Mouse (Mus musculus) CH12.LX (cell line): ENCODE data around the gene Tex35. TPM values are rescaled to one million over a fixed set of nuclear protein-coding genes. Genes with fewer than 3 reads are reported as not detected.

Experiments used
- DNase-seq: peaks from one replicate; pipeline ENCODE4 v3.0.0-alpha.2; 2013; ENCODE audit errors: extremely low read depth
- H3K27ac ChIP-seq: 2 replicates; pipeline ENCODE4 v1.5.1; 2012; ENCODE audit warnings: low read depth, mild to moderate bottlenecking, control low read depth, moderate library complexity; ENCODE audit not compliant: insufficient read depth
- H3K27me3 ChIP-seq: replicated peaks from 2 replicates; pipeline ENCODE3; 2012; ENCODE audit warnings: inconsistent platforms
- H3K36me3 ChIP-seq, 2 experiments: replicated peaks in 1 of 2; 2 replicates each; pipeline versions ENCODE3 to v1.6.1; 2012; ENCODE audit warnings: inconsistent platforms in 1 of 2, low read length in 1 of 2, mild to moderate bottlenecking in 1 of 2, mixed read lengths in 1 of 2, moderate library complexity in 1 of 2; ENCODE audit not compliant: control insufficient read depth in 1 of 2, insufficient read depth in 1 of 2
- H3K4me1 ChIP-seq, 2 experiments: 2 replicates each; pipeline ENCODE4 v1.6.1; 2012; ENCODE audit warnings: inconsistent platforms in 1 of 2, moderate library complexity in 1 of 2; ENCODE audit not compliant: insufficient read depth in 2 of 2, control insufficient read depth in 1 of 2
- H3K4me2 ChIP-seq: 2 replicates; pipeline ENCODE4 v1.6.1; 2012; ENCODE audit warnings: low read depth, mild to moderate bottlenecking, control low read depth; ENCODE audit not compliant: poor library complexity, insufficient read depth, severe bottlenecking
- H3K4me3 ChIP-seq, 3 experiments: fragments of 150-350 bp in 1 of 3; sonication (generic) in 1 of 3; replicated peaks in 1 of 3; 2 replicates each; pipeline versions ENCODE3 to v1.5.1; 2011 to 2012; ENCODE audit warnings: low read depth in 2 of 3, low read length in 2 of 3, mild to moderate bottlenecking in 2 of 3, moderate library complexity in 2 of 3, control low read depth in 1 of 3, improper control_type of control experiment in 1 of 3, inconsistent platforms in 1 of 3, mixed read lengths in 1 of 3; ENCODE audit not compliant: poor library complexity in 1 of 3
- H3K79me2 ChIP-seq: replicated peaks from 2 replicates; pipeline ENCODE4 v1.6.1; 2012; ENCODE audit warnings: mild to moderate bottlenecking, moderate library complexity; ENCODE audit not compliant: control insufficient read depth, poor library complexity, insufficient read depth, severe bottlenecking; ENCODE audit errors: extremely low read depth
- H3K9ac ChIP-seq: 2 replicates; pipeline ENCODE4 v1.6.1; 2012; ENCODE audit warnings: low read depth, mild to moderate bottlenecking, control low read depth, moderate library complexity; ENCODE audit not compliant: insufficient read depth
- H3K9me3 ChIP-seq: replicated peaks from 2 replicates; pipeline ENCODE3; 2012; ENCODE audit warnings: low read length, inconsistent platforms, mixed read lengths
- BHLHE40 ChIP-seq: IDR thresholded peaks from 2 replicates; pipeline ENCODE4 v1.6.1; 2011; ENCODE audit warnings: mild to moderate bottlenecking, low read depth, low read length, improper control_type of control experiment
- CHD1 ChIP-seq: IDR thresholded peaks from 2 replicates; pipeline ENCODE4 v1.6.1; 2012; ENCODE audit warnings: low read depth, low read length, improper control_type of control experiment, inconsistent platforms
- CTCF ChIP-seq, 2 experiments: IDR thresholded peaks in 1 of 2; conservative IDR thresholded peaks in 1 of 2; 2 replicates each; pipeline ENCODE4 v1.5.1; 2011 to 2012; ENCODE audit warnings: low read depth in 2 of 2, low read length in 2 of 2, improper control_type of control experiment in 1 of 2, inconsistent platforms in 1 of 2, mild to moderate bottlenecking in 1 of 2, moderate library complexity in 1 of 2
- EP300 ChIP-seq: IDR thresholded peaks from 2 replicates; pipeline ENCODE4 v1.6.1; 2011; ENCODE audit warnings: low read length, improper control_type of control experiment
- ETS1 ChIP-seq: conservative IDR thresholded peaks from 2 replicates; pipeline ENCODE4 v1.6.1; 2012; ENCODE audit warnings: low read depth, mild to moderate bottlenecking, inconsistent platforms, low read length, improper control_type of control experiment, moderate library complexity
- GABPA ChIP-seq: IDR thresholded peaks from 2 replicates; pipeline ENCODE4 v1.6.1; 2012; ENCODE audit warnings: low read depth, low read length, improper control_type of control experiment, inconsistent platforms; ENCODE audit not compliant: insufficient replicate concordance
- IRF4 ChIP-seq: IDR thresholded peaks from 2 replicates; pipeline ENCODE4 v1.6.1; 2014; ENCODE audit warnings: low read depth, mild to moderate bottlenecking, inconsistent platforms, low read length, improper control_type of control experiment
- JUN ChIP-seq: IDR thresholded peaks from 2 replicates; pipeline ENCODE4 v1.6.1; 2011; ENCODE audit warnings: low read depth, mild to moderate bottlenecking, low read length, improper control_type of control experiment, moderate library complexity; ENCODE audit not compliant: insufficient read depth
- JUND ChIP-seq: conservative IDR thresholded peaks from 2 replicates; pipeline ENCODE4 v1.6.1; 2011; ENCODE audit warnings: low read depth, low read length, improper control_type of control experiment
- KAT2A ChIP-seq: IDR thresholded peaks from 2 replicates; pipeline ENCODE4 v1.6.1; 2012; ENCODE audit warnings: low read length, improper control_type of control experiment, inconsistent platforms; ENCODE audit not compliant: insufficient replicate concordance
- MAFK ChIP-seq: IDR thresholded peaks from 2 replicates; pipeline ENCODE4 v1.6.1; 2011; ENCODE audit warnings: low read length, improper control_type of control experiment; ENCODE audit not compliant: insufficient replicate concordance
- MAX ChIP-seq: IDR thresholded peaks from 2 replicates; pipeline ENCODE4 v1.6.1; 2011; ENCODE audit warnings: low read length, improper control_type of control experiment
- MAZ ChIP-seq: IDR thresholded peaks from 2 replicates; pipeline ENCODE4 v1.6.1; 2012; ENCODE audit warnings: low read depth, mild to moderate bottlenecking, inconsistent platforms, low read length, improper control_type of control experiment, moderate library complexity
- MEF2A ChIP-seq: IDR thresholded peaks from 2 replicates; pipeline ENCODE4 v1.6.1; 2014; ENCODE audit warnings: low read depth, mild to moderate bottlenecking, inconsistent platforms, low read length, improper control_type of control experiment, borderline replicate concordance
- MXI1 ChIP-seq: IDR thresholded peaks from 2 replicates; pipeline ENCODE4 v1.6.1; 2011; ENCODE audit warnings: mild to moderate bottlenecking, low read depth, low read length, improper control_type of control experiment
- MYC ChIP-seq: IDR thresholded peaks from 2 replicates; pipeline ENCODE4 v1.6.1; 2011; ENCODE audit warnings: low read depth, mild to moderate bottlenecking, improper control_type of control experiment, low read length
- NELFE ChIP-seq: IDR thresholded peaks from 2 replicates; pipeline ENCODE4 v1.6.1; 2011; ENCODE audit warnings: low read depth, low read length, improper control_type of control experiment
- PAX5 ChIP-seq: IDR thresholded peaks from 2 replicates; pipeline ENCODE4 v1.6.1; 2012; ENCODE audit warnings: low read length, inconsistent platforms, mixed read lengths
- POLR2A ChIP-seq: IDR thresholded peaks from 2 replicates; pipeline ENCODE4 v1.6.1; 2011; ENCODE audit warnings: low read depth, mild to moderate bottlenecking, improper control_type of control experiment, low read length
- RAD21 ChIP-seq: IDR thresholded peaks from 2 replicates; pipeline ENCODE4 v1.6.1; 2011; ENCODE audit warnings: low read depth, mild to moderate bottlenecking, low read length, improper control_type of control experiment, moderate library complexity
- SIN3A ChIP-seq: IDR thresholded peaks from 2 replicates; pipeline ENCODE4 v1.6.1; 2012; ENCODE audit warnings: low read length, improper control_type of control experiment, inconsistent platforms
- SMC3 ChIP-seq: IDR thresholded peaks from 2 replicates; pipeline ENCODE4 v1.6.1; 2011; ENCODE audit warnings: low read depth, low read length, improper control_type of control experiment
- TBP ChIP-seq: conservative IDR thresholded peaks from 2 replicates; pipeline ENCODE4 v1.6.1; 2011; ENCODE audit warnings: low read depth, low read length, improper control_type of control experiment
- TCF12 ChIP-seq: IDR thresholded peaks from 2 replicates; pipeline ENCODE4 v1.6.1; 2014; ENCODE audit warnings: low read depth, mild to moderate bottlenecking, inconsistent platforms, low read length, improper control_type of control experiment
- UBTF ChIP-seq: IDR thresholded peaks from 2 replicates; pipeline ENCODE4 v1.6.1; 2012; ENCODE audit warnings: low read depth, mild to moderate bottlenecking, inconsistent platforms, low read length, improper control_type of control experiment, moderate library complexity
- USF1 ChIP-seq: IDR thresholded peaks from 2 replicates; pipeline ENCODE4 v1.6.1; 2014; ENCODE audit warnings: low read depth, mild to moderate bottlenecking, inconsistent platforms, low read length, improper control_type of control experiment
- USF2 ChIP-seq: conservative IDR thresholded peaks from 2 replicates; pipeline ENCODE4 v1.6.1; 2011; ENCODE audit warnings: low read depth, low read length, improper control_type of control experiment
- ZC3H11A ChIP-seq: IDR thresholded peaks from 2 replicates; pipeline ENCODE4 v1.6.1; 2012; ENCODE audit warnings: low read depth, mild to moderate bottlenecking, inconsistent platforms, low read length, improper control_type of control experiment
- ZKSCAN1 ChIP-seq: IDR thresholded peaks from 2 replicates; pipeline ENCODE4 v1.6.1; 2012; ENCODE audit warnings: low read depth, inconsistent platforms, low read length, improper control_type of control experiment, borderline replicate concordance
- ZMIZ1 ChIP-seq: IDR thresholded peaks from 2 replicates; pipeline ENCODE4 v1.6.1; 2012; ENCODE audit warnings: low read depth, mild to moderate bottlenecking, inconsistent platforms, low read length, improper control_type of control experiment
- ZNF384 ChIP-seq: IDR thresholded peaks from 2 replicates; pipeline ENCODE4 v1.6.1; 2012; ENCODE audit warnings: low read depth, low read length, improper control_type of control experiment, inconsistent platforms
- dilution Hi-C: fragments of 300-500 bp; cut with MboI; formaldehyde crosslinking; loops from 2 replicates; pipeline ENCODE4 v1.14.3; 2020; ENCODE audit warnings: low sequenced_read_pairs; ENCODE audit not compliant: extremely low pct_unique_long_range_greater_than_20kb, extremely low pct_ligation_motif_present
- in situ Hi-C: fragments of 300-500 bp; cut with MboI; formaldehyde crosslinking; loops from 3 replicates; pipeline ENCODE4 v1.14.3; 2019; ENCODE audit warnings: low sequenced_read_pairs, low pct_ligation_motif_present, low pct_unique_long_range_greater_than_20kb, mixed read lengths
- polyA plus RNA-seq: library from polyadenylated mRNA; unstranded; fragments of >175 nt; gene quantifications from 2 replicates; pipeline ENCODE4 v1.2.1, GENCODE M21; 2012; ENCODE audit warnings: low read depth; ENCODE audit not compliant: insufficient read length
- total RNA-seq, 2 experiments: library from RNA; depleted of rRNA; stranded (reverse); fragments of 300-350 nt in 1 of 2; fragments of >200 nt in 1 of 2; gene quantifications; 2 replicates each; pipeline ENCODE4 v1.2.3; 2012 to 2014

Tex35 gene
- total and polyA plus RNA-seq, 3 experiments: 0.87 to 3.3 (median 1.3) TPM

DNA sequence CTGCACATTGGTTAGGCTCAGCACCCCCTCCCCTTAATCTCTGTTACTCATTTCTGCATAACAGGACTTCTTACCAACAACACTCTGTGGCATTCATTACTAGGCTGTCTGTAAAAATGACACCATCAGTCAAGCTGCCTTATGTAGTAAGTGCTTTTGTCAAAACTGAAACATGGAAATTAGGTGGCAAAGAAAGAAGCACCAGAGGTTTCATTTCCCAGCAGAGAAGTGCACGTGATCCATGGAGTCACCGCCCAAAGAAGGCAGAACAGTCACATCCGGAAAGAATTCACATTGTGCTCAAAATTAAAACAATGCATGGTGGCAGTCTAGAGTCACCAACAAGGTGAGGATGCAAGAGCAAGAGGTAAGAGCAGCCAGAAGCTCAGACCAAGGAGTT is 32.5 kb upstream of the Tex35 start:
- Histone ChIP-seq H3K4me3 (peak overlapping the region in 2 of 3 experiments; percentile 11 to 22), H3K36me3 (peaks cover 0 to 3% of the 10 kb centered on the region in 2 experiments), H3K9ac (no peak overlapping the region), H3K9me3 (no peaks in the 10 kb centered on the region), H3K79me2 (no peaks in the 10 kb centered on the region), H3K4me1 (peaks cover 6 to 54% of the 10 kb centered on the region in 2 experiments), H3K27me3 (no peaks in the 10 kb centered on the region), H3K4me2 (peak overlapping the region; percentile 35; the same call in 1 of the 2 replicates), H3K27ac (peak overlapping the region; percentile 78)
- TF ChIP-seq MAZ (no peak), USF2 (peak; percentile 73), MYC (0 out of 2 replicates have a peak, but pooled peaks have one; percentile 41), ETS1 (peak; percentile 90), MXI1 (no peak), EP300 (peak; percentile 69), ZC3H11A (no peak), CTCF (conservative IDR thresholded peaks at IDR 0.05 in 1 of 2, IDR thresholded peaks at IDR 0.05 in 1 of 2; ENCODE audit: low read depth in 2 of 2, low read length in 2 of 2) (peak in 1 of 2 experiments; percentile 12; a peak in 1 of 4 replicates), IRF4 (peak; percentile 88), KAT2A (no peak), BHLHE40 (peak; percentile 98), ZKSCAN1 (no peak), ZMIZ1 (no peak), JUND (peak; percentile 56; the same call in 1 of the 2 replicates), POLR2A (no peak), ZNF384 (no peak), TBP (0 out of 2 replicates have a peak, but pooled peaks have one; percentile 52), CHD1 (no peak), MAX (peak; percentile 82), GABPA (no peak), USF1 (peak; percentile 71), SMC3 (no peak), TCF12 (no peak), MAFK (no peak), SIN3A (no peak), PAX5 (no peak), JUN (peak; percentile 64; the same call in 1 of the 2 replicates), NELFE (no peak), MEF2A (peak; percentile 83), UBTF (no peak), RAD21 (peak; percentile 4; the same call in 1 of the 2 replicates)
- peak; percentile 92 for DNase-seq
- dilution Hi-C loops: no loop called here
- in situ Hi-C loops: no loop called here
